Comparison of ENCODE assay signal across 8 mouse cellular contexts in the genomic region with DNA sequence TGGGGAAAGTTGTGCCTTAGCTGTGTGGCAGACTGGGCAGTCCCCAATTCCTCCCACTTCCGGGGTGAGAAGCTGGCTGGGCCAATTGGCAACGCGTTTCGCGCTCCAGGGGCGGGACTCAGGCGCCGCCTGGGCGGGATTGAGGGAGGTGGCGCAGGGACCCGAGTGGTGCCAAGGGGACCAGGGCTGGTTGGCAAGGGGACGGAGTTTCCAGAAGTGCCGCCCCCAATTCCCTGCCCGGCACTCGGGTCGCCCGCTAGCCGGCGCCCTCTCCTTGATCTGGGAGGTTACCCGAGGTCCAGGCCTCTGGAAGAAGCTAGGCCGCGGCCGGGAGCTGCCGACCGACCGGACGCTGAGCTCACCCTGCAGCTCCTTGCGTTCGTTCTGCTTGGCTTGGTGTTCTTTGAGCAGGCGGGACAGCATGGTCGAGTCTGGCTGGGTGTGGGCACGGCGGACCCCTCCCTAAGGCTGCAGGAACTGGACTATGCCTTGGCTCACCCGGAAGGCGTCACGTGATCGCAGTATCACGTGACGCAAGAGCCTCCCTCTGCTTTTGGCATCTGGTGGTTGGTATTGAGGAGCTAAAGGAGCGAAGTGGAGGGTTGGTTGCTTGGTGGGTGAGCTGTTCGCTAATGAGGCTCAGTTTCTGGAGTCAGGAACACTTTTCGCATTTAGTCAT. TPM values are rescaled to one million over a fixed set of nuclear protein-coding genes. Genes with fewer than 3 reads are reported as not detected.
DNase-seq lines count a peak whose midpoint lies in the region; ATAC-seq and TF ChIP-seq lines count a peak whose summit lies in the region.

No protein-coding gene starts in this region.

- peak overlapping the region; percentile 91 for H3K9ac ChIP-seq in hindbrain, embryonic 13.5 days

- H3K27me3 ChIP-seq in Patski: no peaks in the 10 kb centered on the region
- peaks cover 15% of the 10 kb centered on the region for H3K27me3 ChIP-seq in hindbrain, embryonic 13.5 days

- peak; percentile 81 for DNase-seq in Patski (ENCODE audit: low read depth, low spot score)
- DNase-seq in cerebellum, postnatal 14 days: peak; percentile 93 to 96
- peak; percentile 90 for DNase-seq in frontal cortex, postnatal 14 days (ENCODE audit: low spot score in 2 of 2)
- peak; percentile 80 to 87 for DNase-seq in layer of hippocampus, postnatal 25 days (ENCODE audit: extremely low spot score in 1 of 2, low spot score in 1 of 2)
- peak; percentile 97 for DNase-seq in lung, postnatal 25 days (ENCODE audit: low spot score)
- peak; percentile 88 for DNase-seq in retina, embryonic 14.5 days (ENCODE audit: low spot score)
- peak; percentile 96 for DNase-seq in thymus, postnatal 4 days

- in situ Hi-C loops in Patski (cut with MboI; ENCODE audit: low pct_unique_long_range_greater_than_20kb): loop anchor here (5.0 to 25.0 kb wide), 2 partner anchors 54 to 1261 kb away; a partner anchor contains a TSS

- WGBS in hindbrain, embryonic 13.5 days: under 1% methylated on average over 42 of the region's 42 CpGs

- H3K4me1 ChIP-seq in hindbrain, embryonic 13.5 days (replicated peaks): peaks cover 57% of the 10 kb centered on the region

- peak overlapping the region; percentile 71 for H3K4me2 ChIP-seq in hindbrain, embryonic 13.5 days

- peaks cover 12% of the 10 kb centered on the region for H3K36me3 ChIP-seq in hindbrain, embryonic 13.5 days

- ATAC-seq in Patski: peak; percentile 85
- peak; percentile 96 for ATAC-seq in hindbrain, embryonic 13.5 days (ENCODE audit: low FRiP score)

- no peaks in the 10 kb centered on the region for H3K9me3 ChIP-seq in hindbrain, embryonic 13.5 days

- CTCF ChIA-PET in Patski (lab: Charles Lee): interaction anchor here (0.8 to 11.2 kb wide), 14 partner anchors 8 to 77 kb away, joined by 3 to 99 read pairs (median 4); a partner anchor contains a TSS

- H3K4me3 ChIP-seq in hindbrain, embryonic 13.5 days: peak overlapping the region; percentile 84

- no peak for TF ChIP-seq CTCF in Patski (IDR thresholded peaks at IDR 0.05)

- H3K27ac ChIP-seq in hindbrain, embryonic 13.5 days: peak overlapping the region; percentile 95

- POLR2A ChIA-PET in Patski (lab: Charles Lee): interaction anchor here (0.5 to 4.4 kb wide), 10 partner anchors 9 to 278 kb away, joined by 3 to 28 read pairs (median 4); no protein-coding TSS in a partner anchor

RNA-seq across cellular contexts. Expression of a gene that starts 0.5 kb away (rescaled TPM):
- polyA plus RNA-seq in Patski (2021): 10.8 TPM
- 16.6 and 19.3 TPM in 2 replicates for polyA plus RNA-seq in hindbrain, embryonic 13.5 days (2015; fragmentation: Nextera tagmentation; extraction: Ambion mirVana)
- total RNA-seq in layer of hippocampus, postnatal 25 days (2021): 1 to 10 TPM; 5.8 to 6.6 TPM

RNA-seq across cellular contexts. Expression of a gene that starts 0.7 kb away (rescaled TPM):
- 203 TPM for polyA plus RNA-seq in Patski (2021)
- polyA plus RNA-seq in hindbrain, embryonic 13.5 days (2015; fragmentation: Nextera tagmentation; extraction: Ambion mirVana): 281 and 286 TPM in 2 replicates
- 100 to 1,000 TPM in 1 of 2 experiments, 10 to 100 TPM in 1; 86.8 to 102 TPM for total RNA-seq in layer of hippocampus, postnatal 25 days (2021)

RNA-seq across cellular contexts. Expression of a gene that starts 10.5 kb away (rescaled TPM):
- 20.3 TPM for polyA plus RNA-seq in Patski (2021)
- 5.2 and 6.3 TPM in 2 replicates for polyA plus RNA-seq in hindbrain, embryonic 13.5 days (2015; fragmentation: Nextera tagmentation; extraction: Ambion mirVana)
- total RNA-seq in layer of hippocampus, postnatal 25 days (2021): 10 to 100 TPM; 25.6 to 30.7 TPM

RNA-seq across cellular contexts. Expression of a gene that starts 22.4 kb away (rescaled TPM):
- 2,035 TPM for polyA plus RNA-seq in Patski (2021)
- 198 and 229 TPM in 2 replicates for polyA plus RNA-seq in hindbrain, embryonic 13.5 days (2015; fragmentation: Nextera tagmentation; extraction: Ambion mirVana)
- total RNA-seq in layer of hippocampus, postnatal 25 days (2021): 10 to 100 TPM; 76.6 to 84.7 TPM

RNA-seq across cellular contexts. Expression of a gene that starts 31.6 kb away (rescaled TPM):
- 62.3 TPM for polyA plus RNA-seq in Patski (2021)
- polyA plus RNA-seq in hindbrain, embryonic 13.5 days (2015; fragmentation: Nextera tagmentation; extraction: Ambion mirVana): 10.2 and 10.3 TPM in 2 replicates
- 10 to 100 TPM; 20.9 to 21.4 TPM for total RNA-seq in layer of hippocampus, postnatal 25 days (2021)

Comparison
In these comparisons a context has a peak if more than half of its experiments do, and no peak if none do; other contexts are left out.
1. Peak in every context shown above with its lines: DNase-seq, ATAC-seq, H3K4me3 ChIP-seq and H3K27ac ChIP-seq.